Mouse (Mus musculus) midbrain, embryonic 14.5 days (tissue): ENCODE measurements around the gene Lrrc25. TPM values are rescaled to one million over a fixed set of nuclear protein-coding genes. Genes with fewer than 3 reads are reported as not detected.
A peak's percentile ranks its signal among the peaks of the same experiment; 100 is the strongest.

Experiments
- ATAC-seq: fragments of 200-750 bp; cut with Nextera tagmentation; 2 replicates; pipeline ENCODE4 v1.8.0; 2017; ENCODE audit warnings: moderate number of reproducible peaks, moderate library complexity; ENCODE audit not compliant: low FRiP score, low TSS enrichment
- DNase-seq: peaks from one replicate; pipeline ENCODE4 v3.0.0-alpha.2; 2015
- H3K27ac ChIP-seq: fragments of 300-500 bp; sonication (generic); replicated peaks from 2 replicates; pipeline ENCODE4 v1.5.1; 2014; ENCODE audit warnings: mild to moderate bottlenecking, low read depth, low read length, moderate library complexity
- H3K27me3 ChIP-seq: fragments of 300-500 bp; sonication (generic); 2 replicates; pipeline ENCODE4 v1.6.1; 2014; ENCODE audit warnings: low read length, control low read depth, mixed read lengths; ENCODE audit not compliant: control insufficient read depth, insufficient read depth
- H3K36me3 ChIP-seq: fragments of 300-500 bp; sonication (generic); 2 replicates; pipeline ENCODE4 v1.6.1; 2014; ENCODE audit warnings: low read length, control low read depth; ENCODE audit not compliant: control insufficient read depth, insufficient read depth
- H3K4me1 ChIP-seq: fragments of 300-500 bp; sonication (generic); 2 replicates; pipeline ENCODE4 v1.6.1; 2014; ENCODE audit warnings: mild to moderate bottlenecking, antibody characterized with exemption, low read length, control low read depth; ENCODE audit not compliant: control insufficient read depth, insufficient read depth
- H3K4me2 ChIP-seq: fragments of 300-500 bp; sonication (generic); 2 replicates; pipeline ENCODE4 v1.6.1; 2014; ENCODE audit warnings: mild to moderate bottlenecking, low read length, moderate library complexity
- H3K4me3 ChIP-seq: fragments of 300-500 bp; sonication (generic); replicated peaks from 2 replicates; pipeline ENCODE4 v1.5.1; 2014; ENCODE audit warnings: low read depth, low read length
- H3K9ac ChIP-seq: fragments of 300-500 bp; sonication (generic); replicated peaks from 2 replicates; pipeline ENCODE4 v1.6.1; 2014; ENCODE audit warnings: mild to moderate bottlenecking, low read length, moderate library complexity
- H3K9me3 ChIP-seq: fragments of 300-500 bp; sonication (generic); 2 replicates; pipeline ENCODE4 v1.6.1; 2016; ENCODE audit warnings: low read length, control low read depth, mixed read lengths; ENCODE audit not compliant: control insufficient read depth
- WGBS: fragments of 180-500 bp; shearing (Covaris S2); extraction: QIAGEN DNeasy Blood & Tissue Kit; methylation state at CpG from one replicate; pipeline ENCODE4 v1.1.7; 2014; 5-methylcytosine and 5-hydroxymethylcytosine counted together
- polyA plus RNA-seq: library from polyadenylated mRNA; unstranded; fragments of >200 nt; fragmentation: Nextera tagmentation; extraction: Ambion mirVana; gene quantifications from 2 replicates; pipeline ENCODE4 v1.2.1, GENCODE M21; 2014

Gene Lrrc25
- polyA plus RNA-seq, 1 experiment from 2014 or later, result 1.1 TPM

DNA sequence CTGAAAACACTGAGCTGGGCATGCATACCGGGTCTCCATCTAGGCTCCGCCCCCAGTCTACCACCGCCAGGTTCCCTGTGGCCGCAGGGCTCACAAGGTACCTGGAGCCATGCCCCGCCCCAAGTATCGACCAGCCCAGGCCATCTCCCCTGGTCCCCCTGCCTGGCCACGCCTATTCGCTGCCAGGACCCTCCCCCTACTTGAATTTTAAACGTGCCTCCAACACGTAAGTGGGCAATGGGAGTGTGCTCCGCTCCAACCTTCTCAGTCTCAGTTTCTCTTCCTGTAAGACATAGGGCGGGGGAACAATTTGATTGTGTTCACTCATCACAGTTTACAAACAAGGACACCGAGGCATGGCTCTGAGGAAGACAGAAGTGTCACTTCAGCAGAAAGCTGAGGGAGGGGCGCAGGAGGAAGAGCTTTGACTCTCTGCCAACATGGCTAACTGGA lies 44.3 kb downstream of the Lrrc25 start, which contains the start of gene Pgpep1:
Gene Pgpep1 (minus strand): TSS at position 116 of the 453 bp plus-strand sequence.
- Histone ChIP-seq H3K27me3 (no peaks in the 10 kb centered on the region), H3K4me3 (peak within 1 kb of the TSS; percentile 72), H3K27ac (peak within 1 kb of the TSS; percentile 71), H3K4me2 (peak within 1 kb of the TSS; percentile 88), H3K36me3 (0 out of 2 replicates have a peak, but pooled peaks cover 5% of the 10 kb centered on the region), H3K9ac (peak within 1 kb of the TSS; percentile 79), H3K9me3 (no peaks in the 10 kb centered on the region), H3K4me1 (peaks cover 24% of the 10 kb centered on the region)
- 5% methylated on average over 14 of the region's 14 CpGs for WGBS
- DNase-seq, result peak; percentile 57
- ATAC-seq, result peak; percentile 35

DNA sequence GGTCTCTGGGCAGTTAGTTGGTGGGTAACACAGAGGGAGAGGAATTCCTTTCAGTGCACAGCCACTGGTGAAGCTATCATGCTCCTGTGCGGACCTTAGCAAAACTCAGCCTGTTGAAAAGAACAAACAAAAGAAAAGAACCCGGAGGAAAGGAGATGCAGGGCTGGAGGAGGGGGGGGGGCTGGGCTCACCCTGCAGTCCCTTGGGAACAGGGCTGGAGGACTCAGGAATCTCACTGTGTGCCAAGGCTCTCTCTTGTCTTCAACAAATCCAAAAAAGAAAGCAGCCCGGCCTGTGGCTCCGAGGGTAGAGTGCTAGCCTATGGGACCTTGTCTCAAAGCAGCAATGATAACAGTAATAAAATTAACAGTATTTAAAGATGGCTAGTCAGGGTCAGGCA lies 47.7 kb downstream of the Lrrc25 start:
- Histone ChIP-seq H3K4me3 (no peak overlapping the region), H3K9me3 (no peaks in the 10 kb centered on the region), H3K4me2 (no peak overlapping the region), H3K36me3 (no peaks in the 10 kb centered on the region), H3K27ac (peak overlapping the region; percentile 6; the same call in 1 of the 2 replicates), H3K27me3 (no peaks in the 10 kb centered on the region), H3K4me1 (peaks cover 10% of the 10 kb centered on the region), H3K9ac (no peak overlapping the region)
- WGBS, result 38% methylated on average over 4 of the region's 4 CpGs
- ATAC-seq (no peak), DNase-seq (peak; percentile 52)

DNA sequence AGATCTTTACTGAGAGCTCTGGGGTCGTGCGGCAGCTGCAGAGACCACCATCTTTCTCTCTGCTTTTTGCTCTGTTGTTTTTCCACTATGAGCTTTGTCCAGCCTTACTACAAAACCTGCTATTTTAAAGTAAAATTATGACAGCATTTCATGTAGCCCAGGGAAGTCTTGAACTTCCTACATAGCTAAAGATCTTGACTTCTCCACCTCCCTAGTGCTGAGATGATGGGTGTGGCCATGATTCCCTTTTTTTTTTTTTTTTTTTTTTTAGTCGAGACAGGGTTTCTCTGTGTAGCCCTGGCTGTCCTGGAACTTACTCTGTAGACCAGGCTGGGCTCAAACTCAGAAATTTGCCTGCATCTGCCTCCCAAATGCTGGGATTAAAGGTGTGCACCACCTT lies 48.7 kb downstream of the Lrrc25 start:
- ATAC-seq, result no peak
- 80% methylated on average over 3 of the region's 3 CpGs for WGBS
- no peaks in the 10 kb centered on the region for H3K27me3 ChIP-seq
- H3K4me2 ChIP-seq, result no peak overlapping the region
- H3K4me3 ChIP-seq, result no peak overlapping the region
- 0 out of 2 replicates have a peak, but pooled peaks cover 5% of the 10 kb centered on the region for H3K4me1 ChIP-seq
- no peaks in the 10 kb centered on the region for H3K9me3 ChIP-seq
- no peak for DNase-seq
- no peaks in the 10 kb centered on the region for H3K36me3 ChIP-seq
- H3K27ac ChIP-seq, result no peak overlapping the region
- no peak overlapping the region for H3K9ac ChIP-seq

DNA sequence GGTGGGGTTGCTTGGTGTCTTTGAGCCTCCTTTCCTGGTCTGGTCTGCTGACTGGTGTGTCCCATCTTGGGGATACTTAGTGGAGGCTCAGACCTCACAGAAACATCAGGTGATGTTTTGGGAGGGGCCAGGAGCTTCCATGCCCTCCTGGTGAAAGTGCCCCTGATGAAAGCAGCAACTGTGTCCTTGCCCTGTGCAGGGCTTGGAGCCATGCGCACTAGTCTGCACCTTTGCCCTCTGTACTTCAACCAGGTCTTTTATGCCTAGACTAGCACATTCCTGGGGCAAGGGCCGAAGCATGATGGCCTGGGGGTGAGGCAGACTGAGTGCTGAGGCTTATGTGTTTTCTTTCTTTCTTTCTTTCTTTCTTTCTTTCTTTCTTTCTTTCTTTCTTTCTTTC lies 49.6 kb downstream of the Lrrc25 start:
- H3K27ac ChIP-seq, result no peak overlapping the region
- 79% methylated on average over 2 of the region's 2 CpGs for WGBS
- no peak overlapping the region for H3K9ac ChIP-seq
- H3K27me3 ChIP-seq, result no peaks in the 10 kb centered on the region
- H3K9me3 ChIP-seq, result no peaks in the 10 kb centered on the region
- H3K36me3 ChIP-seq, result no peaks in the 10 kb centered on the region
- 0 out of 2 replicates have a peak, but pooled peaks cover under 1% of the 10 kb centered on the region for H3K4me1 ChIP-seq
- DNase-seq (no peak), ATAC-seq (no peak)
- H3K4me3 ChIP-seq, result no peak overlapping the region
- no peak overlapping the region for H3K4me2 ChIP-seq

DNA sequence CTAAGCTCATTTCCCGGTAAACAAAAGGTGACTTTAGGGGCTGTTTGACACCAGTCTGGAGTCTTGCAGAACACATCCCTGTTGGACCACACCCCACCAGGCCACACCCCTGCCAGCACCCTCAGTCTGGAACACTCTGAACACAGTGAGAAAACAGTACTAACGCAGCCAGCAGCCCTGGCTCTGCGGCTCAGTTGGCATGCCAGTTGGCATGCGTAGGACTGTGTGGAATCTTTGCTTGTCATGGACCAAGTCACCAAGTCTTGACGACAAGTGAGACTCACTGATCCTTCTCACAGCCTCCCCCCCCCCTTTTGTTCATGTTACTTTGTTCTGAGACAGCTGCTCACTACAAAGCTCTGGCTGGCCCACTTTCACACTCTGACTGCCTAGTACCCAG lies 51.1 kb downstream of the Lrrc25 start:
- 65% methylated on average over 5 of the region's 5 CpGs for WGBS
- Histone ChIP-seq H3K27me3 (no peaks in the 10 kb centered on the region), H3K9ac (no peak overlapping the region), H3K27ac (no peak overlapping the region), H3K4me2 (no peak overlapping the region), H3K4me1 (no peaks in the 10 kb centered on the region), H3K36me3 (no peaks in the 10 kb centered on the region), H3K4me3 (no peak overlapping the region), H3K9me3 (no peaks in the 10 kb centered on the region)
- ATAC-seq, result no peak
- DNase-seq, result no peak

Other genes with a start within 250 kb of the Lrrc25 start
- gene Comp, start 242.6 kb upstream of the Lrrc25 start, polyA plus RNA-seq, result 0.47 TPM in 1 of 2 replicates, not detected in the other
- 43.9 and 51.7 TPM in 2 replicates for gene Crtc1, start 176.6 kb upstream of the Lrrc25 start, polyA plus RNA-seq
- 24.2 and 27.2 TPM in 2 replicates for gene Klhl26, start 139.2 kb upstream of the Lrrc25 start, polyA plus RNA-seq
- 104 and 143 TPM in 2 replicates for gene Tmem59l, start 128.8 kb upstream of the Lrrc25 start, polyA plus RNA-seq
- 2.1 and 3.0 TPM in 2 replicates for gene Crlf1, start 123.0 kb upstream of the Lrrc25 start, polyA plus RNA-seq
- gene Rex1bd, start 109.4 kb upstream of the Lrrc25 start, polyA plus RNA-seq, result 152 and 190 TPM in 2 replicates
- 696 and 821 TPM in 2 replicates for gene Uba52, start 105.4 kb upstream of the Lrrc25 start, polyA plus RNA-seq
- gene Fkbp8, start 88.4 kb upstream of the Lrrc25 start, polyA plus RNA-seq, result 328 and 408 TPM in 2 replicates
- gene Kxd1, start 88.2 kb upstream of the Lrrc25 start, polyA plus RNA-seq, result 50.7 and 52.6 TPM in 2 replicates
- 14.9 and 17.1 TPM in 2 replicates for gene Ell, start 76.7 kb upstream of the Lrrc25 start, polyA plus RNA-seq
- 91.9 and 101 TPM in 2 replicates for gene Isyna1, start 21.8 kb upstream of the Lrrc25 start, polyA plus RNA-seq
- gene Ssbp4, start 7.3 kb upstream of the Lrrc25 start, polyA plus RNA-seq, result 172 and 213 TPM in 2 replicates
- 0.16 and 0.20 TPM in 2 replicates for gene Gdf15, start 16.3 kb downstream of the Lrrc25 start, polyA plus RNA-seq
- 86.9 and 95.8 TPM in 2 replicates for gene Pgpep1, start 44.2 kb downstream of the Lrrc25 start, polyA plus RNA-seq
- gene Lsm4, start 57.1 kb downstream of the Lrrc25 start, polyA plus RNA-seq, result 175 and 201 TPM in 2 replicates
- 104 and 119 TPM in 2 replicates for gene Jund, start 82.8 kb downstream of the Lrrc25 start, polyA plus RNA-seq
- 0.05 TPM in 2 replicates for gene Iqcn, start 87.3 kb downstream of the Lrrc25 start, polyA plus RNA-seq
- not detected in 2 replicates for gene Gm3336, start 102.4 kb downstream of the Lrrc25 start, polyA plus RNA-seq
- 0.24 TPM in 1 of 2 replicates, not detected in the other for gene Pde4c, start 107.6 kb downstream of the Lrrc25 start, polyA plus RNA-seq
- 407 and 464 TPM in 2 replicates for gene Rab3a, start 138.5 kb downstream of the Lrrc25 start, polyA plus RNA-seq
- gene Mpv17l2, start 144.8 kb downstream of the Lrrc25 start, polyA plus RNA-seq, result 37.1 and 39.0 TPM in 2 replicates
- 79.2 and 84.7 TPM in 2 replicates for gene Pik3r2, start 160.6 kb downstream of the Lrrc25 start, polyA plus RNA-seq
- gene Mast3, start 188.9 kb downstream of the Lrrc25 start, polyA plus RNA-seq, result 22.7 and 24.3 TPM in 2 replicates
- 0.45 TPM in 1 of 2 replicates, not detected in the other for gene Il12rb1, start 192.3 kb downstream of the Lrrc25 start, polyA plus RNA-seq
- gene Arrdc2, start 223.6 kb downstream of the Lrrc25 start, polyA plus RNA-seq, result 7.1 and 7.5 TPM in 2 replicates
- 13.3 and 16.0 TPM in 2 replicates for gene Kcnn1, start 247.1 kb downstream of the Lrrc25 start, polyA plus RNA-seq